Comparison of ENCODE assay signal across 10 mouse cellular contexts in genomic region chr5:36869186-36869577, GRCm38 (mm10). TPM values are rescaled to one million over a fixed set of nuclear protein-coding genes. Genes with fewer than 3 reads are reported as not detected.
DNase-seq lines count a peak whose midpoint lies in the region; ATAC-seq and TF ChIP-seq lines count a peak whose summit lies in the region.
"Had no signal": no experiment of that assay in that cellular context is flagged by ENCODE, and none has a peak within 500 bp of the region (broad histone marks: within the 10 kb centered on the region; RNA-seq: fewer than 3 reads in every experiment).

No protein-coding gene starts in this region.

- H3K9ac ChIP-seq in heart, embryonic 16.5 days (ENCODE audit: low read length) = no peak overlapping the region
- no peak overlapping the region for H3K9ac ChIP-seq in forebrain, embryonic 11.5 days (ENCODE audit: low read length)
- H3K9ac ChIP-seq in midbrain, embryonic 13.5 days (replicated peaks) = peak overlapping the region; percentile 72

- 3% methylated on average over 7 of the region's 7 CpGs for WGBS in heart, embryonic 16.5 days
- WGBS in forebrain, embryonic 11.5 days = 1% methylated on average over 7 of the region's 7 CpGs
- 0% methylated on average over 7 of the region's 7 CpGs for WGBS in midbrain, embryonic 13.5 days

- intact Hi-C loops in heart, postnatal 25 days (cut with DNase I) = no loop called here

- TF ChIP-seq POLR2A in brain, embryonic 14.5 days (IDR thresholded peaks at IDR 0.05; ENCODE audit: borderline replicate concordance, extremely low read depth, insufficient read depth, insufficient read length, poor library complexity, severe bottlenecking) = no peak

- peaks cover 87% of the 10 kb centered on the region for H3K27me3 ChIP-seq in heart, embryonic 16.5 days (ENCODE audit: control insufficient read depth, insufficient read depth, low read length)
- peaks cover 59% of the 10 kb centered on the region for H3K27me3 ChIP-seq in forebrain, embryonic 11.5 days (ENCODE audit: control insufficient read depth, insufficient read depth, low read length)
- peaks cover 97% of the 10 kb centered on the region for H3K27me3 ChIP-seq in midbrain, embryonic 13.5 days

- H3K4me2 ChIP-seq in heart, embryonic 16.5 days (ENCODE audit: low read depth, low read length) = peak overlapping the region; percentile 71
- H3K4me2 ChIP-seq in forebrain, embryonic 11.5 days (ENCODE audit: low read depth, low read length, severe bottlenecking) = peak overlapping the region; percentile 73
- H3K4me2 ChIP-seq in midbrain, embryonic 13.5 days (replicated peaks) = peak overlapping the region; percentile 63

- no peak for ATAC-seq in heart, embryonic 16.5 days (replicated peaks; ENCODE audit: extremely low read depth, insufficient read depth, low FRiP score)
- no peak for ATAC-seq in forebrain, embryonic 11.5 days (replicated peaks; ENCODE audit: low FRiP score)
- ATAC-seq in midbrain, embryonic 13.5 days = peak; percentile 18; the same call in 1 of the 2 replicates

- H3K4me3 ChIP-seq in heart, embryonic 16.5 days (ENCODE audit: low read length) = peak overlapping the region; percentile 49
- peak overlapping the region; percentile 44 for H3K4me3 ChIP-seq in forebrain, embryonic 11.5 days (ENCODE audit: low read depth, low read length)
- peak overlapping the region; percentile 56 for H3K4me3 ChIP-seq in midbrain, embryonic 13.5 days (replicated peaks)

- no peak for TF ChIP-seq CTCF in brain, embryonic 14.5 days (IDR thresholded peaks at IDR 0.05; ENCODE audit: borderline replicate concordance, extremely low read depth, insufficient read depth, insufficient read length)

- no peak for DNase-seq in heart, postnatal 25 days (ENCODE audit: low spot score)
- DNase-seq in brain, embryonic 14.5 days (ENCODE audit: low read depth) = peak; percentile 27
- no peak for DNase-seq in forebrain, embryonic 11.5 days (ENCODE audit: low spot score)
- no peak for DNase-seq in spleen, postnatal 4 days (ENCODE audit: low spot score in 2 of 2)
- no peak for DNase-seq in urinary bladder, postnatal 10 days (ENCODE audit: low spot score)
- no peak for DNase-seq in urinary bladder, adult 18-20 months (ENCODE audit: low spot score in 2 of 2)

- no peak overlapping the region for H3K27ac ChIP-seq in heart, embryonic 16.5 days (ENCODE audit: low read length)
- no peak overlapping the region for H3K27ac ChIP-seq in forebrain, embryonic 11.5 days (ENCODE audit: low read depth, low read length)
- peak overlapping the region; percentile 20 for H3K27ac ChIP-seq in midbrain, embryonic 13.5 days

- no peaks in the 10 kb centered on the region for H3K36me3 ChIP-seq in heart, embryonic 16.5 days (ENCODE audit: control insufficient read depth, insufficient read depth)
- H3K36me3 ChIP-seq in forebrain, embryonic 11.5 days (ENCODE audit: control insufficient read depth, insufficient read depth, low read length) = no peaks in the 10 kb centered on the region
- H3K36me3 ChIP-seq in midbrain, embryonic 13.5 days = no peaks in the 10 kb centered on the region
- H3K36me3 ChIP-seq: G1E had no signal

- peaks cover 7% of the 10 kb centered on the region for H3K9me3 ChIP-seq in heart, embryonic 16.5 days (replicated peaks; ENCODE audit: control insufficient read depth, low read length)
- H3K9me3 ChIP-seq in forebrain, embryonic 11.5 days (ENCODE audit: control insufficient read depth, low read length) = no peaks in the 10 kb centered on the region
- H3K9me3 ChIP-seq in midbrain, embryonic 13.5 days = 0 out of 2 replicates have a peak, but pooled peaks cover 4% of the 10 kb centered on the region

- H3K4me1 ChIP-seq in heart, embryonic 16.5 days (ENCODE audit: control insufficient read depth, insufficient read depth, low read length) = no peaks in the 10 kb centered on the region
- H3K4me1 ChIP-seq in forebrain, embryonic 11.5 days (replicated peaks; ENCODE audit: control insufficient read depth, insufficient read depth, low read length) = peaks cover 10% of the 10 kb centered on the region; the same call in 1 of the 2 replicates
- H3K4me1 ChIP-seq in midbrain, embryonic 13.5 days (replicated peaks) = peaks cover 23% of the 10 kb centered on the region; the same call in 1 of the 2 replicates

RNA-seq across cellular contexts. Expression of gene Ppp2r2c, which starts 0.9 kb away (rescaled TPM):
- 0.06 and 0.08 TPM in 2 replicates for polyA plus RNA-seq in heart, embryonic 16.5 days (2015; fragmentation: Nextera tagmentation; extraction: Ambion mirVana)
- total RNA-seq in heart, postnatal 25 days (2021) = under 1 TPM; 0.17 to 0.18 TPM
- 49.0 and 66.7 TPM in 2 replicates for polyA plus RNA-seq in brain, embryonic 14.5 days (2012; rRNA removed)
- polyA plus RNA-seq in forebrain, embryonic 11.5 days (2014; fragmentation: Nextera tagmentation; extraction: Ambion mirVana) = 1.0 and 1.4 TPM in 2 replicates
- 11.3 and 12.2 TPM in 2 replicates for polyA plus RNA-seq in midbrain, embryonic 13.5 days (2015; fragmentation: Nextera tagmentation; extraction: Ambion mirVana)
- polyA plus RNA-seq: G1E; liver, adult 2 months had no signal

RNA-seq across cellular contexts. Expression of gene Man2b2, which starts 38.7 kb away (rescaled TPM):
- polyA plus RNA-seq in heart, embryonic 16.5 days (2015; fragmentation: Nextera tagmentation; extraction: Ambion mirVana) = 14.5 and 15.0 TPM in 2 replicates
- 10 to 100 TPM; 14.3 to 14.6 TPM for total RNA-seq in heart, postnatal 25 days (2021)
- 13.8 and 18.1 TPM in 2 replicates for polyA plus RNA-seq in brain, embryonic 14.5 days (2012; rRNA removed)
- polyA plus RNA-seq in forebrain, embryonic 11.5 days (2014; fragmentation: Nextera tagmentation; extraction: Ambion mirVana) = 10.2 and 12.2 TPM in 2 replicates
- 8.2 and 10.2 TPM in 2 replicates for polyA plus RNA-seq in midbrain, embryonic 13.5 days (2015; fragmentation: Nextera tagmentation; extraction: Ambion mirVana)
